Mouse (Mus musculus): ENCODE data around the gene Itgb4. TPM values are rescaled to one million over a fixed set of nuclear protein-coding genes. Genes with fewer than 3 reads are reported as not detected.
A peak's percentile ranks its signal among the peaks of the same experiment; 100 is the strongest.

Gene Itgb4
- total and polyA plus RNA-seq, 3 experiments = 0.69 to 0.85 TPM; not detected in 1

- Histone ChIP-seq H3K27ac (ENCODE audit: control insufficient read depth, low read depth, low read length) (no peak overlapping the region), H3K27me3 (ENCODE audit: control insufficient read depth in 1 of 2, insufficient read depth in 2 of 2, low read length in 2 of 2) (no peaks in the 10 kb centered on the region), H3K9ac (ENCODE audit: control insufficient read depth, low read depth, low read length, poor library complexity, severe bottlenecking) (no peak overlapping the region)
Observed at GRCm38 (mm10) chr11:115955195-115955858, 19.2 kb upstream of the Itgb4 start.

GRCm38 (mm10) chr11:115956453-115956852 is 18.1 kb upstream of the Itgb4 start:
- H3K27me3 ChIP-seq (ENCODE audit: control insufficient read depth in 1 of 2, insufficient read depth in 2 of 2, low read length in 2 of 2) = no peaks in the 10 kb centered on the region
- TF ChIP-seq ZKSCAN1 (IDR thresholded peaks at IDR 0.05; ENCODE audit: low read depth, low read length) = peak; percentile 74
- no peak for TF ChIP-seq UBTF (IDR thresholded peaks at IDR 0.05; ENCODE audit: borderline replicate concordance, insufficient read depth, low read depth, low read length)
- no peaks in the 10 kb centered on the region for H3K4me1 ChIP-seq (ENCODE audit: control insufficient read depth in 1 of 2, insufficient read depth in 2 of 2, low read length in 2 of 2)
- H3K79me2 ChIP-seq (ENCODE audit: control insufficient read depth, insufficient read depth, low read length, poor library complexity) = no peaks in the 10 kb centered on the region
- no peak overlapping the region for H3K27ac ChIP-seq (ENCODE audit: control insufficient read depth, low read depth, low read length)
- H3K36me3 ChIP-seq (ENCODE audit: control insufficient read depth in 1 of 2, insufficient read depth in 2 of 2, low read length in 2 of 2) = peaks cover 0 to 11% of the 10 kb centered on the region in 2 experiments; a peak in 2 of 4 replicates
- no peaks in the 10 kb centered on the region for H3K9me3 ChIP-seq (replicated peaks; ENCODE audit: insufficient read depth, low read length)
- no peak for DNase-seq (ENCODE audit: low read depth, low spot score)
- H3K9ac ChIP-seq (ENCODE audit: control insufficient read depth, low read depth, low read length, poor library complexity, severe bottlenecking) = no peak overlapping the region
- H3K4me3 ChIP-seq (ENCODE audit: control insufficient read depth in 1 of 2, insufficient read depth in 1 of 2, low read depth in 2 of 2, low read length in 2 of 2) = no peak overlapping the region

More at GRCm38 (mm10) chr11:115955195-115955858, 19.2 kb upstream of the Itgb4 start:
- DNase-seq (ENCODE audit: low read depth, low spot score) = no peak
- Histone ChIP-seq H3K4me3 (ENCODE audit: control insufficient read depth in 1 of 2, insufficient read depth in 1 of 2, low read depth in 2 of 2, low read length in 2 of 2) (no peak overlapping the region), H3K36me3 (ENCODE audit: control insufficient read depth in 1 of 2, insufficient read depth in 2 of 2, low read length in 2 of 2) (peaks cover 0 to 11% of the 10 kb centered on the region in 2 experiments; a peak in 2 of 4 replicates), H3K4me1 (ENCODE audit: control insufficient read depth in 1 of 2, insufficient read depth in 2 of 2, low read length in 2 of 2) (no peaks in the 10 kb centered on the region), H3K9me3 (replicated peaks; ENCODE audit: insufficient read depth, low read length) (no peaks in the 10 kb centered on the region), H3K79me2 (ENCODE audit: control insufficient read depth, insufficient read depth, low read length, poor library complexity) (no peaks in the 10 kb centered on the region)
- no peak for TF ChIP-seq EP300 (IDR thresholded peaks at IDR 0.05; ENCODE audit: low read depth in 1 of 2, low read length in 2 of 2)
- no peak for TF ChIP-seq ZNF384 (IDR thresholded peaks at IDR 0.05; ENCODE audit: low read depth, low read length)
- no peak for TF ChIP-seq GABPA (IDR thresholded peaks at IDR 0.05; ENCODE audit: low read depth, low read length)
- TF ChIP-seq POLR2AphosphoS2 (IDR thresholded peaks at IDR 0.05; ENCODE audit: low read length) = no peak
- no peak for TF ChIP-seq CTCF (IDR thresholded peaks at IDR 0.05 in 2 of 3, conservative IDR thresholded peaks at IDR 0.05 in 1 of 3; ENCODE audit: control insufficient read depth in 1 of 3, insufficient read depth in 1 of 3, low read depth in 2 of 3, low read length in 3 of 3, poor library complexity in 1 of 3, severe bottlenecking in 1 of 3)
- TF ChIP-seq KAT2A (conservative IDR thresholded peaks at IDR 0.05; ENCODE audit: low read depth, low read length) = no peak
- no peak for TF ChIP-seq BHLHE40 (IDR thresholded peaks at IDR 0.05; ENCODE audit: borderline replicate concordance, low read depth, low read length)
- no peak for TF ChIP-seq SIN3A (IDR thresholded peaks at IDR 0.05; ENCODE audit: low read length)
- TF ChIP-seq POLR2AphosphoS5 (IDR thresholded peaks at IDR 0.05; ENCODE audit: borderline replicate concordance, low read depth, low read length) = no peak
- TF ChIP-seq RCOR1 (IDR thresholded peaks at IDR 0.05; ENCODE audit: low read depth, low read length) = no peak
- no peak for TF ChIP-seq ZMIZ1 (IDR thresholded peaks at IDR 0.05; ENCODE audit: low read depth, low read length)
- no peak for TF ChIP-seq ELF1 (IDR thresholded peaks at IDR 0.05; ENCODE audit: low read depth, low read length)

All from MEL (cell line).